Mouse (Mus musculus) granulocyte monocyte progenitor cell, adult 5-6 weeks (primary cell): ENCODE measurements around the gene Spata3. TPM values are rescaled to one million over a fixed set of nuclear protein-coding genes. Genes with fewer than 3 reads are reported as not detected.
A peak's percentile ranks its signal among the peaks of the same experiment; 100 is the strongest.

ENCODE experiments used
- ATAC-seq: replicated peaks from 2 replicates; pipeline ENCODE4 v1.8.0; 2016; ENCODE audit warnings: mild to moderate bottlenecking, moderate TSS enrichment, inconsistent platforms; ENCODE audit not compliant: poor library complexity, severe bottlenecking
- total RNA-seq, 2 experiments: library from RNA; stranded (forward) in 1 of 2; stranded (reverse) in 1 of 2; fragments of 200-712, 200-1000 nt in 1 of 2; fragments of >200 nt in 1 of 2; fragmentation: Nextera tagmentation in 1 of 2; gene quantifications; 2 replicates each; pipeline ENCODE4 v1.2.3; 2014 to 2017

Spata3 gene
- total RNA-seq (2014; fragmentation: Nextera tagmentation) (not detected in 2 replicates), total RNA-seq (2017) (not detected in 2 replicates)

GRCm38 (mm10) chr1:86016516-86016915 is at the start of gene Spata3:
Gene Spata3, plus strand, starts transcription at chr1:86016816.
- ATAC-seq = no peak

- ATAC-seq = no peak
Measured at GRCm38 (mm10) chr1:85969081-85969480, 47.5 kb upstream of the Spata3 start.

GRCm38 (mm10) chr1:85969519-85969918 is 47.1 kb upstream of the Spata3 start:
- ATAC-seq = no peak

GRCm38 (mm10) chr1:85971070-85971469 is 45.5 kb upstream of the Spata3 start:
- no peak for ATAC-seq

- ATAC-seq = no peak
Measured at GRCm38 (mm10) chr1:85972341-85972740, 44.3 kb upstream of the Spata3 start.

- no peak for ATAC-seq
Measured at GRCm38 (mm10) chr1:85973468-85973877, 43.1 kb upstream of the Spata3 start.

- ATAC-seq = peak; percentile 95
Measured at GRCm38 (mm10) chr1:85977709-85978108, 38.9 kb upstream of the Spata3 start.

GRCm38 (mm10) chr1:85981738-85982357 is 34.8 kb upstream of the Spata3 start:
- ATAC-seq = no peak

- ATAC-seq = no peak
Measured at GRCm38 (mm10) chr1:85985784-85986183, 30.8 kb upstream of the Spata3 start.

- ATAC-seq = peak; percentile 81
Measured at GRCm38 (mm10) chr1:85988351-85988750, 28.3 kb upstream of the Spata3 start.

- peak; percentile 48; the same call in 1 of the 2 replicates for ATAC-seq
Measured at GRCm38 (mm10) chr1:85988882-85989281, 27.7 kb upstream of the Spata3 start.

- no peak for ATAC-seq
Measured at GRCm38 (mm10) chr1:85992175-85992574, 24.4 kb upstream of the Spata3 start.

GRCm38 (mm10) chr1:85993541-85993940 is 23.1 kb upstream of the Spata3 start:
- no peak for ATAC-seq

- ATAC-seq = no peak
Measured at GRCm38 (mm10) chr1:85997221-85997620, 19.4 kb upstream of the Spata3 start.

- no peak for ATAC-seq
Measured at GRCm38 (mm10) chr1:85998012-85998411, 18.6 kb upstream of the Spata3 start.

- ATAC-seq = no peak
Measured at GRCm38 (mm10) chr1:85999853-86000570, 16.6 kb upstream of the Spata3 start.

- ATAC-seq = no peak
Measured at GRCm38 (mm10) chr1:86005540-86005939, 11.1 kb upstream of the Spata3 start.

GRCm38 (mm10) chr1:86006040-86006439 is 10.6 kb upstream of the Spata3 start:
- ATAC-seq = no peak

- peak; percentile 87 for ATAC-seq
Measured at GRCm38 (mm10) chr1:86007778-86008177, 8.8 kb upstream of the Spata3 start.

- peak; percentile 98 for ATAC-seq
Measured at GRCm38 (mm10) chr1:86015758-86016157, 858 bp upstream of the Spata3 start.

- ATAC-seq = peak; percentile 46
Measured at GRCm38 (mm10) chr1:86018235-86019055, 1.8 kb downstream of the Spata3 start.
